Comparison of ENCODE assay signal across 8 mouse cellular contexts in genomic region chr12:83632680-83633025, GRCm38 (mm10). TPM values are rescaled to one million over a fixed set of nuclear protein-coding genes. Genes with fewer than 3 reads are reported as not detected.
DNase-seq lines count a peak whose midpoint lies in the region; ATAC-seq and TF ChIP-seq lines count a peak whose summit lies in the region.

No protein-coding gene starts in this region.

- intact Hi-C loops in heart, postnatal 25 days (cut with DNase I), result loop anchor here (5.0 kb wide), 1 partner anchor 35 kb away; the partner anchor contains the start of gene Zfyve1

- H3K36me3 ChIP-seq in ES-E14 (ENCODE audit: control insufficient read depth, insufficient read depth, low read length, poor library complexity, severe bottlenecking), result peaks cover 6% of the 10 kb centered on the region
- H3K36me3 ChIP-seq in forebrain, embryonic 15.5 days, result peaks cover 23% of the 10 kb centered on the region; the same call in 1 of the 2 replicates
- peaks cover 13% of the 10 kb centered on the region for H3K36me3 ChIP-seq in lung, embryonic 16.5 days (ENCODE audit: control insufficient read depth, insufficient read depth, low read length)

- H3K27me3 ChIP-seq in forebrain, embryonic 15.5 days, result no peaks in the 10 kb centered on the region
- no peaks in the 10 kb centered on the region for H3K27me3 ChIP-seq in lung, embryonic 16.5 days (ENCODE audit: control insufficient read depth, insufficient read depth, low read depth, low read length)

- under 1% methylated on average over 20 of the region's 20 CpGs for whole genome bisulfite sequencing in forebrain, embryonic 15.5 days
- WGBS in lung, embryonic 16.5 days, result under 1% methylated on average over 20 of the region's 20 CpGs

- DNase-seq in ES-E14 (ENCODE audit: low read depth, low spot score), result peak; percentile 28
- peak; percentile 54 for DNase-seq in c-Kit-positive CD71-positive TER-119-positive erythroid progenitor cells, embryonic 14.5 days (ENCODE audit: low spot score)
- peak; percentile 16 for DNase-seq in heart, postnatal 25 days (ENCODE audit: low spot score)
- DNase-seq in layer of hippocampus, adult 8-10 months (ENCODE audit: low spot score in 2 of 2), result peak; percentile 30 to 37
- DNase-seq in right cerebral cortex, adult 2 months (ENCODE audit: low spot score in 2 of 2), result peak; percentile 39 to 70
- peak; percentile 46 for DNase-seq in urinary bladder, postnatal 14 days (ENCODE audit: low spot score)

- 0 out of 4 replicates have a peak, but pooled peaks cover 0 to 4% of the 10 kb centered on the region in 2 experiments for H3K4me1 ChIP-seq in ES-E14 (ENCODE audit: control insufficient read depth in 2 of 2, insufficient read depth in 2 of 2, low read length in 2 of 2, poor library complexity in 1 of 2)
- H3K4me1 ChIP-seq in forebrain, embryonic 15.5 days, result peaks cover 23% of the 10 kb centered on the region
- H3K4me1 ChIP-seq in lung, embryonic 16.5 days (replicated peaks; ENCODE audit: control insufficient read depth, insufficient read depth, low read length), result peaks cover 8% of the 10 kb centered on the region

- ATAC-seq in forebrain, embryonic 15.5 days (replicated peaks), result peak; percentile 53
- peak; percentile 28 for ATAC-seq in lung, embryonic 16.5 days (ENCODE audit: low read depth)

- H3K9me3 ChIP-seq in ES-E14 (ENCODE audit: control insufficient read depth, insufficient read depth, low read depth, low read length), result no peaks in the 10 kb centered on the region
- H3K9me3 ChIP-seq in forebrain, embryonic 15.5 days, result no peaks in the 10 kb centered on the region
- H3K9me3 ChIP-seq in lung, embryonic 16.5 days (ENCODE audit: control insufficient read depth, low read length), result no peaks in the 10 kb centered on the region

- H3K4me3 ChIP-seq in ES-E14 (ENCODE audit: insufficient read depth in 1 of 2, low read depth in 1 of 2, low read length in 2 of 2, poor library complexity in 1 of 2, severe bottlenecking in 1 of 2), result peak overlapping the region; percentile 89 to 97
- H3K4me3 ChIP-seq in forebrain, embryonic 15.5 days, result peak overlapping the region; percentile 64
- H3K4me3 ChIP-seq in lung, embryonic 16.5 days (ENCODE audit: low read length), result peak overlapping the region; percentile 97

- H3K9ac ChIP-seq in ES-E14 (ENCODE audit: insufficient read depth, low read depth, low read length, poor library complexity, severe bottlenecking), result peak overlapping the region; percentile 99
- peak overlapping the region; percentile 78 for H3K9ac ChIP-seq in forebrain, embryonic 15.5 days (replicated peaks)
- H3K9ac ChIP-seq in lung, embryonic 16.5 days (ENCODE audit: low read length), result peak overlapping the region; percentile 100

- peak overlapping the region; percentile 60 for H3K4me2 ChIP-seq in forebrain, embryonic 15.5 days (replicated peaks)
- H3K4me2 ChIP-seq in lung, embryonic 16.5 days (ENCODE audit: low read depth, low read length), result peak overlapping the region; percentile 66

- in situ Hi-C loops in ES-E14 (cut with MboI; ENCODE audit: low sequenced_read_pairs in 2 of 2, unreplicated experiment in 2 of 2), result no loop called here

- peak overlapping the region; percentile 97 for H3K27ac ChIP-seq in ES-E14 (ENCODE audit: insufficient read depth, low read depth, low read length, poor library complexity, severe bottlenecking)
- peak overlapping the region; percentile 97 for H3K27ac ChIP-seq in forebrain, embryonic 15.5 days (replicated peaks)
- H3K27ac ChIP-seq in lung, embryonic 16.5 days (ENCODE audit: low read length), result peak overlapping the region; percentile 97

TF ChIP-seq in ES-E14, 5 proteins besides CTCF, POLR2A, EP300 and RAD21:
- no peak for TF ChIP-seq ZNF384 (IDR thresholded peaks at IDR 0.05; ENCODE audit: low read depth, low read length)
- no peak for TF ChIP-seq MAFK (IDR thresholded peaks at IDR 0.05; ENCODE audit: insufficient read depth, low read depth, low read length)
- no peak for TF ChIP-seq CHD2 (IDR thresholded peaks at IDR 0.05; ENCODE audit: low read depth, low read length)

RNA-seq across cellular contexts. Expression of gene Rbm25, which starts 1.6 kb away (rescaled TPM):
- total RNA-seq in ES-E14 (2012; rRNA removed), result 146 and 151 TPM in 2 replicates
- polyA plus RNA-seq in forebrain, embryonic 15.5 days (2015; fragmentation: Nextera tagmentation; extraction: Ambion mirVana), result 259 and 274 TPM in 2 replicates
- total RNA-seq in heart, postnatal 25 days (2021), result 10 to 100 TPM; 45.7 to 51.4 TPM
- 100 to 1,000 TPM; 122 to 143 (median 133) TPM for total RNA-seq in layer of hippocampus, adult 8-10 months (2022)
- polyA plus RNA-seq in lung, embryonic 16.5 days (2015; fragmentation: Nextera tagmentation; extraction: Ambion mirVana), result 238 and 244 TPM in 2 replicates

RNA-seq across cellular contexts. Expression of gene Zfyve1, which starts 35.6 kb away (rescaled TPM):
- total RNA-seq in ES-E14 (2012; rRNA removed), result 38.2 and 39.9 TPM in 2 replicates
- 33.5 and 35.2 TPM in 2 replicates for polyA plus RNA-seq in forebrain, embryonic 15.5 days (2015; fragmentation: Nextera tagmentation; extraction: Ambion mirVana)
- 10 to 100 TPM; 14.7 to 16.6 TPM for total RNA-seq in heart, postnatal 25 days (2021)
- total RNA-seq in layer of hippocampus, adult 8-10 months (2022), result 10 to 100 TPM; 44.0 to 50.8 (median 47.7) TPM
- polyA plus RNA-seq in lung, embryonic 16.5 days (2015; fragmentation: Nextera tagmentation; extraction: Ambion mirVana), result 19.5 and 20.6 TPM in 2 replicates

RNA-seq across cellular contexts. Expression of gene Psen1, which starts 55.3 kb away (rescaled TPM):
- 74.2 and 101 TPM in 2 replicates for total RNA-seq in ES-E14 (2012; rRNA removed)
- 65.8 and 67.4 TPM in 2 replicates for polyA plus RNA-seq in forebrain, embryonic 15.5 days (2015; fragmentation: Nextera tagmentation; extraction: Ambion mirVana)
- total RNA-seq in heart, postnatal 25 days (2021), result 10 to 100 TPM; 31.7 to 34.8 TPM
- total RNA-seq in layer of hippocampus, adult 8-10 months (2022), result 10 to 100 TPM; 64.2 to 76.0 (median 69.9) TPM
- polyA plus RNA-seq in lung, embryonic 16.5 days (2015; fragmentation: Nextera tagmentation; extraction: Ambion mirVana), result 54.3 and 56.6 TPM in 2 replicates

Comparison
In these comparisons a context has a peak if more than half of its experiments do, and no peak if none do; other contexts are left out.
1. Peak in every context shown above with its lines: DNase-seq, ATAC-seq, H3K4me3 ChIP-seq and H3K27ac ChIP-seq.